Mouse (Mus musculus): ENCODE results near the gene Ears2. TPM values are rescaled to one million over a fixed set of nuclear protein-coding genes. Genes with fewer than 3 reads are reported as not detected.

Gene Ears2
- polyA plus RNA-seq, 1 experiment from 2014 or later = 17.5 TPM

- ATAC-seq (ENCODE audit: insufficient read depth, low FRiP score, low read depth) = no peak
- no peak overlapping the region for H3K9ac ChIP-seq
- WGBS = 53% methylated on average over 3 of the region's 3 CpGs
Measured at GRCm38 (mm10) chr7:122033371-122033770, 33.7 kb downstream of the Ears2 start.

GRCm38 (mm10) chr7:122022131-122022530 is 44.9 kb downstream of the Ears2 start:
- Histone ChIP-seq H3K9me3 (no peaks in the 10 kb centered on the region), H3K9ac (no peak overlapping the region), H3K36me3 (no peaks in the 10 kb centered on the region), H3K4me2 (no peak overlapping the region), H3K4me1 (peaks cover 23% of the 10 kb centered on the region), H3K27me3 (replicated peaks) (no peaks in the 10 kb centered on the region), H3K27ac (no peak overlapping the region), H3K4me3 (replicated peaks) (no peak overlapping the region)
- ATAC-seq (ENCODE audit: insufficient read depth, low FRiP score, low read depth) = no peak
- WGBS = 95% methylated on average over 2 of the region's 2 CpGs

More at GRCm38 (mm10) chr7:122033371-122033770, 33.7 kb downstream of the Ears2 start:
- no peaks in the 10 kb centered on the region for H3K27me3 ChIP-seq (replicated peaks)
- H3K27ac ChIP-seq = no peak overlapping the region
- H3K36me3 ChIP-seq = 0 out of 2 replicates have a peak, but pooled peaks cover 5% of the 10 kb centered on the region
- no peaks in the 10 kb centered on the region for H3K9me3 ChIP-seq
- no peak overlapping the region for H3K4me2 ChIP-seq
- H3K4me1 ChIP-seq = no peaks in the 10 kb centered on the region
- no peak overlapping the region for H3K4me3 ChIP-seq (replicated peaks)

DNA sequence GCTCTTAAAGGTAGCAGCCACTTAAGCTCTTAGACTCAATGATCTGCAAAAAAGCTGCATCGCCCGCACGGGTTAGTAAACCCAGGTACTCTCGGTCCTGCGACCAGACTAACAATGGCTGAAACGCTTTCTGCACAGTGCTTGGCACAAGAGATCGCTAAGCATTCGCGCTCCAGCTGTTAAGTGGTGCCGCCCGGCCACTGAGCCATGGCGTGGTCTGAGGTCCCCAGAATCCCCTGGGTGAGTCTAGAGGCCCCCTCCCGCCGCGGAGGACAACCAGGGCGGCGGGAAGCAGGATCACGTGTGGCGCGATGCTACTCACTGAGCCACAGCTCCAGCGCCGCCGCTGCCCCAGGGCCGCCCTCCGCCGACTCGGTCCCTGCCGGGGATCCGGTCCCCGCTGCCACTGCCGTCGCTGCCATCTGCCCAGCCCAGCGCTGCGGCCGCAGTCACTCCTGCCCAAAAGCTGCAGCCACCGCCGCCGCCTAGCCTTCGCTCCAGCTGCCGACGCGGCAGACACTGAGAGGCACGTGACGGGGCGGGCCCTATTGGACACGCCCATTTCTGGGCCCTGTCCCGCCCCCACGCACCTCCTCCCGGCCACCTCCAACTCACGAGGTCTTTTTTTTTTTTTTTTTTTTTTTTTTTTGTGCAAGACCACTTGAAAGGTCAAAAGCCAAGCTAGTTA is 46.3 kb downstream of the Ears2 start, which contains the start of gene Gga2:
TSS of gene Gga2 (minus strand) at position 556 of the 688 bp plus-strand sequence.
- WGBS = under 1% methylated on average over 50 of the region's 50 CpGs
- peak within 1 kb of the TSS; percentile 85 for H3K27ac ChIP-seq
- H3K4me3 ChIP-seq (replicated peaks) = peak within 1 kb of the TSS; percentile 80
- H3K4me1 ChIP-seq = peaks cover 31% of the 10 kb centered on the region
- no peaks in the 10 kb centered on the region for H3K27me3 ChIP-seq (replicated peaks)
- H3K36me3 ChIP-seq = no peaks in the 10 kb centered on the region
- peak within 1 kb of the TSS; percentile 67 for H3K4me2 ChIP-seq
- peak within 1 kb of the TSS; percentile 69 for H3K9ac ChIP-seq
- ATAC-seq (ENCODE audit: insufficient read depth, low FRiP score, low read depth) = peak; percentile 75
- no peaks in the 10 kb centered on the region for H3K9me3 ChIP-seq

GRCm38 (mm10) chr7:122020273-122020666 is 46.8 kb downstream of the Ears2 start:
- peak overlapping the region; percentile 67 for H3K4me2 ChIP-seq
- no peaks in the 10 kb centered on the region for H3K36me3 ChIP-seq
- peaks cover 36% of the 10 kb centered on the region for H3K4me1 ChIP-seq
- H3K27ac ChIP-seq = peak overlapping the region; percentile 85
- no peaks in the 10 kb centered on the region for H3K27me3 ChIP-seq (replicated peaks)
- H3K9me3 ChIP-seq = no peaks in the 10 kb centered on the region
- ATAC-seq (ENCODE audit: insufficient read depth, low FRiP score, low read depth) = peak; percentile 10; the same call in 1 of the 2 replicates
- peak overlapping the region; percentile 80 for H3K4me3 ChIP-seq (replicated peaks)
- 2% methylated on average over 6 of the region's 6 CpGs for WGBS
- H3K9ac ChIP-seq = peak overlapping the region; percentile 69

DNA sequence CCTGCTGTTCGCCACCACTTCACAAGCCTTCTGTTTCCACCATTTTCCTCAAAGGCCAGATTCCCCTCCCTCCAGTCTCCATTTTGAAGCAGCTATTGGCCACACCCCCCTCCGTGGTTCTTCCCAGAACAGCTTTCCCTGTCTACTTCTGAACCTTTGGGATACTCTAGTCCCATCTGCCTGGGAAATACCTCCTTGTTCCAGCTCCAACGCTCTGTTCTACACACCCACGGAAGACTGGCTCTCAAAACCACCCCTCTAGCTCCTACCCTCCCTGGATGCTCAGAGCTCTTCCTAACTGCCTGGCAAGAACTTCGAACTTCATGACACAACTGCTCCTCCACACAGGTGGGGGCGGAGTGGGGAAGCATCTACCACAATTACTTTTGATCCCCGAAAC is 48.1 kb downstream of the Ears2 start:
- H3K27ac ChIP-seq = peak overlapping the region; percentile 26; the same call in 1 of the 2 replicates
- H3K9ac ChIP-seq = no peak overlapping the region
- H3K27me3 ChIP-seq (replicated peaks) = no peaks in the 10 kb centered on the region
- peaks cover 44% of the 10 kb centered on the region for H3K4me1 ChIP-seq
- peak overlapping the region; percentile 67 for H3K4me2 ChIP-seq
- H3K4me3 ChIP-seq (replicated peaks) = no peak overlapping the region
- H3K36me3 ChIP-seq = no peaks in the 10 kb centered on the region
- no peaks in the 10 kb centered on the region for H3K9me3 ChIP-seq
- WGBS = 85% methylated on average over 7 of the region's 7 CpGs
- ATAC-seq (ENCODE audit: insufficient read depth, low FRiP score, low read depth) = no peak

GRCm38 (mm10) chr7:122018247-122018646 is 48.8 kb downstream of the Ears2 start:
- 61% methylated on average over 3 of the region's 3 CpGs for WGBS
- H3K9ac ChIP-seq = no peak overlapping the region
- 0 out of 2 replicates have a peak overlapping the region, but pooled peaks have one; percentile 2 for H3K4me3 ChIP-seq (replicated peaks)
- peaks cover 44% of the 10 kb centered on the region for H3K4me1 ChIP-seq
- H3K36me3 ChIP-seq = no peaks in the 10 kb centered on the region
- peak; percentile 30; the same call in 1 of the 2 replicates for ATAC-seq (ENCODE audit: insufficient read depth, low FRiP score, low read depth)
- H3K9me3 ChIP-seq = no peaks in the 10 kb centered on the region
- no peaks in the 10 kb centered on the region for H3K27me3 ChIP-seq (replicated peaks)
- peak overlapping the region; percentile 26 for H3K27ac ChIP-seq
- peak overlapping the region; percentile 25; the same call in 1 of the 2 replicates for H3K4me2 ChIP-seq

DNA sequence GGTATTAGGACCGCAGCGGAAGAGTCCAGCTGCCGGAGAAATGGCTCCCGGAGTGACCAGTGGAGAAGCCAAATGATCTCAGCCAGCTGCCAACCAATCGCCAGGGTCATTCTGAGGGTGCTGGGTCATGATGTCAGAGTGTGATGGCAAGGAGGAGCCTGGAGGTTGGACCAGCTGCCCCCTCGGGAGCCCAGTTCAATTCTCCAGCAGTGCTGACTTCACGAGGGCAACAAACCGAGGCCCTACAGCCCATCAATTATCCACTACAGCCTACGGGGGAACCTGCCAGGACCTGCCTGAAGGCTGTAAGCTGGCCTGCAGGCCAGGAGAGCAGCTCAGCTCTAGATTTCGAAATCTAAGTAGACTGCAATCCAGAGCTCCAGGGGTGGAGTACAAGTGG is 51.3 kb downstream of the Ears2 start:
- no peak for ATAC-seq (ENCODE audit: insufficient read depth, low FRiP score, low read depth)
- H3K36me3 ChIP-seq = peaks cover 6% of the 10 kb centered on the region; the same call in 1 of the 2 replicates
- no peaks in the 10 kb centered on the region for H3K9me3 ChIP-seq
- no peak overlapping the region for H3K9ac ChIP-seq
- peak overlapping the region; percentile 12; the same call in 1 of the 2 replicates for H3K27ac ChIP-seq
- H3K4me1 ChIP-seq = peaks cover 44% of the 10 kb centered on the region
- 37% methylated on average over 10 of the region's 10 CpGs for WGBS
- H3K4me2 ChIP-seq = peak overlapping the region; percentile 17; the same call in 1 of the 2 replicates
- no peaks in the 10 kb centered on the region for H3K27me3 ChIP-seq (replicated peaks)
- peak overlapping the region; percentile 0; the same call in 1 of the 2 replicates for H3K4me3 ChIP-seq (replicated peaks)

DNA sequence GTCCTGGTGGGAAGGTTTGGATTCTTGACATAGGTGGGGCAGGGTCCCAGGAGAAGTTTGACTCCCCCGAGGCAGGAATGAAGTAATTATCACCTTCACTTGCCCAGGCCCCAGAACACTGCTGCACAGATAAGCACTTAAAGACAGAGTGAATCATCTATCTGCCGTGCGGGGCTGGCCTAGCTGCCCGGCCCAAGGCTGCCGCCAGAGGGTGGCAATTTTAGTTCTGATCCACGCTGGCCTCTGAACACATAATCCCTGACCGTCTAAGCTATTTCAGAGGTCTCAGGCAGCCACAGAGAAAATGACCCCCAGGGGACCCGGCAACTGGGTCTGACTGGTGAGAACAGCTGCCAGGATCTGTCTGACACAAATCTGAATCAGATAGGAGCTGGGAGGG is 52.0 kb downstream of the Ears2 start:
- peak; percentile 37; the same call in 1 of the 2 replicates for ATAC-seq (ENCODE audit: insufficient read depth, low FRiP score, low read depth)
- Histone ChIP-seq H3K4me2 (peak overlapping the region; percentile 17; the same call in 1 of the 2 replicates), H3K4me1 (peaks cover 43% of the 10 kb centered on the region), H3K9ac (no peak overlapping the region), H3K9me3 (no peaks in the 10 kb centered on the region), H3K27me3 (replicated peaks) (no peaks in the 10 kb centered on the region), H3K4me3 (replicated peaks) (no peak overlapping the region; the same call in 1 of the 2 replicates), H3K27ac (peak overlapping the region; percentile 28; the same call in 1 of the 2 replicates), H3K36me3 (peaks cover 6% of the 10 kb centered on the region; the same call in 1 of the 2 replicates)
- 27% methylated on average over 8 of the region's 8 CpGs for WGBS

DNA sequence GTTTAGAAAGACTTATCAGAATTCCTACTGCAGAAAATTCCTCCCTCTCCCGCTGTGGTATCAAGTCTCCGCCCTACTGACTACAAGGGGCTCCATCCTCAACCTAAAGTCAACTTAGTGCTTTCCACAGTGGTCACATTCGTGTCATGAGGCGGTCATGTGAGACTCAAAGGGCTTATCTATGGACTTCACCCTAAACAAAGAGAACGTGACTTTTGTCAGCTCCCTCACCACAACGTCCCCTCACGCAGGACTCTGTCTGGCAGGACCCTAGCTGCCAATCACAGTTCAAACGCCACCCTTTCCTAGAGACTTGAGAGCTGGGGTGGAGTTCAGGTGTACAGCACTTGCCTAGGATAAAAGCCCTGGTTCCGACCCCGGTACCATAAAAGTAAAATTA is 54.1 kb downstream of the Ears2 start:
- Histone ChIP-seq H3K4me1 (peaks cover 23% of the 10 kb centered on the region), H3K9ac (no peak overlapping the region), H3K27me3 (replicated peaks) (no peaks in the 10 kb centered on the region), H3K9me3 (no peaks in the 10 kb centered on the region), H3K27ac (no peak overlapping the region), H3K4me2 (no peak overlapping the region), H3K36me3 (peaks cover 12% of the 10 kb centered on the region; the same call in 1 of the 2 replicates), H3K4me3 (replicated peaks) (no peak overlapping the region)
- ATAC-seq (ENCODE audit: insufficient read depth, low FRiP score, low read depth) = peak; percentile 64
- 73% methylated on average over 10 of the region's 10 CpGs for WGBS

- Histone ChIP-seq H3K4me2 (no peak overlapping the region), H3K9ac (no peak overlapping the region), H3K27me3 (replicated peaks) (no peaks in the 10 kb centered on the region), H3K4me1 (peaks cover 23% of the 10 kb centered on the region), H3K27ac (no peak overlapping the region), H3K36me3 (peaks cover 16% of the 10 kb centered on the region; the same call in 1 of the 2 replicates), H3K9me3 (no peaks in the 10 kb centered on the region), H3K4me3 (replicated peaks) (no peak overlapping the region)
- ATAC-seq (ENCODE audit: insufficient read depth, low FRiP score, low read depth) = no peak
- 91% methylated on average over 4 of the region's 4 CpGs for WGBS
Measured at GRCm38 (mm10) chr7:122012370-122012769, 54.7 kb downstream of the Ears2 start.

- Histone ChIP-seq H3K36me3 (peaks cover 32% of the 10 kb centered on the region), H3K4me2 (no peak overlapping the region)
Measured at GRCm38 (mm10) chr7:122000396-122000795, 66.7 kb downstream of the Ears2 start.

GRCm38 (mm10) chr7:121995961-121996360 is 71.1 kb downstream of the Ears2 start:
- Histone ChIP-seq H3K36me3 (peaks cover 53% of the 10 kb centered on the region), H3K9ac (no peak overlapping the region)
- ATAC-seq (ENCODE audit: insufficient read depth, low FRiP score, low read depth) = no peak

More at GRCm38 (mm10) chr7:122000396-122000795, 66.7 kb downstream of the Ears2 start:
- Histone ChIP-seq H3K4me1 (no peaks in the 10 kb centered on the region), H3K27ac (no peak overlapping the region), H3K9ac (no peak overlapping the region), H3K27me3 (replicated peaks) (no peaks in the 10 kb centered on the region), H3K4me3 (replicated peaks) (no peak overlapping the region), H3K9me3 (no peaks in the 10 kb centered on the region)
- WGBS = 75% methylated on average over 8 of the region's 8 CpGs
- no peak for ATAC-seq (ENCODE audit: insufficient read depth, low FRiP score, low read depth)

More at GRCm38 (mm10) chr7:121995961-121996360, 71.1 kb downstream of the Ears2 start:
- H3K27ac ChIP-seq = no peak overlapping the region
- H3K4me3 ChIP-seq (replicated peaks) = no peak overlapping the region
- H3K27me3 ChIP-seq (replicated peaks) = no peaks in the 10 kb centered on the region
- H3K9me3 ChIP-seq = no peaks in the 10 kb centered on the region
- no peak overlapping the region for H3K4me2 ChIP-seq
- WGBS = 87% methylated on average over 5 of the region's 5 CpGs
- H3K4me1 ChIP-seq = no peaks in the 10 kb centered on the region

Data from stomach, embryonic 15.5 days (tissue).